Mouse (Mus musculus): Measurements from ENCODE around the gene Efcab5. TPM values are rescaled to one million over a fixed set of nuclear protein-coding genes. Genes with fewer than 3 reads are reported as not detected.

Gene Efcab5
- 0.38 and 0.79 TPM in 2 replicates for polyA plus RNA-seq (2015; fragmentation: Nextera tagmentation; extraction: Ambion mirVana)

DNA sequence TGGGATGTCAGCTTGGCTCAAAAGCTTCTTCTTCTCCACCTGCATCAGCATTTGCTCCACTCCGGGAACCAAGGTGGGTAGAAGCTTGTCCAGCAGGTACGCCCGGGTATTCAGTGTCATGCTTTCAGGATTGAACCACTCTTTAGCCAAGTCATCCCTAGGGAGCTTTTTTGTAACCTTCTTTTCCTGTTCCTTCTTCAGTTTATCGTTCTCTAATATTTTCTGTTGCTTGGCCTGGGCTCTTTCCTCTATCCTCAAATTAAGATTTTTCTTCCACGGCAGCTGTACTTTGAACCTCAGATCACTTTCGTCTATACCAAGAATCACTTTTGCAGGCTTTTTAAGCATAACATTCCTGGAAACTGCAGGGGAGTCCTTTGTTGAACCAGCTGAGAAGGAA, at the start of gene Efcab5:
TSS of gene Efcab5 (minus strand) at position 101 of the 400 bp plus-strand sequence.
- Histone ChIP-seq H3K36me3 (no peaks in the 10 kb centered on the region), H3K4me2 (replicated peaks) (no peak within 1 kb of the TSS), H3K4me1 (no peaks in the 10 kb centered on the region), H3K27ac (replicated peaks) (no peak within 1 kb of the TSS), H3K27me3 (no peaks in the 10 kb centered on the region), H3K9ac (no peak within 1 kb of the TSS), H3K9me3 (replicated peaks) (no peaks in the 10 kb centered on the region), H3K4me3 (replicated peaks) (no peak within 1 kb of the TSS)
- ATAC-seq (ENCODE audit: insufficient number of reproducible peaks, low FRiP score, low TSS enrichment, low read depth), result no peak
- whole genome bisulfite sequencing, result 68% methylated on average over 6 of the region's 6 CpGs

GRCm38 (mm10) chr11:77235267-77235666, 46.5 kb upstream of the Efcab5 start:
- Histone ChIP-seq H3K27ac (replicated peaks) (no peak overlapping the region), H3K9ac (no peak overlapping the region), H3K4me3 (replicated peaks) (no peak overlapping the region), H3K27me3 (no peaks in the 10 kb centered on the region), H3K36me3 (no peaks in the 10 kb centered on the region), H3K4me2 (replicated peaks) (no peak overlapping the region), H3K4me1 (no peaks in the 10 kb centered on the region), H3K9me3 (replicated peaks) (no peaks in the 10 kb centered on the region)
- WGBS, result 96% methylated on average over 1 of the region's 1 CpGs
- no peak for ATAC-seq (ENCODE audit: insufficient number of reproducible peaks, low FRiP score, low TSS enrichment, low read depth)

DNA sequence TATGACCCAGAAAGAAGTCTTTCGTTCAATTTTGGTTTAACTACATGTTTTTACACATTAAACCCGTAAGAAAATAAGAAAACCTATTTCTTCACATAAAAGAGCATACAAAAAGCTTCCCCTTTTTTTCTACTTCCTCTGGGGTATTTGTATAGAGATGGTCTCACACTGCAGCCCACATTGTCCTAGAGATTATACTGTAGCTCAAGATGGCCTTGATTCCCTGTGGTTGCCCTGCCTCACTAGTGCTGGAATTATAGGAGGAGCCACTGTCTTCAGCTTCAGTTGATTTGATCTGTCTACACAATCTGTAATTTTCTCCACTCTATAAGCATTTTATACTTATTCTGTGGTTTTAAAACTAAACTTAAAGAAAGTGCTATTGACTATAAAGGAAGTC, 42.7 kb upstream of the Efcab5 start:
- Histone ChIP-seq H3K27me3 (no peaks in the 10 kb centered on the region), H3K9ac (no peak overlapping the region), H3K4me1 (no peaks in the 10 kb centered on the region), H3K36me3 (no peaks in the 10 kb centered on the region), H3K4me3 (replicated peaks) (no peak overlapping the region), H3K27ac (replicated peaks) (no peak overlapping the region), H3K9me3 (replicated peaks) (no peaks in the 10 kb centered on the region), H3K4me2 (replicated peaks) (no peak overlapping the region)
- WGBS, result 89% methylated on average over 2 of the region's 2 CpGs
- no peak for ATAC-seq (ENCODE audit: insufficient number of reproducible peaks, low FRiP score, low TSS enrichment, low read depth)

DNA sequence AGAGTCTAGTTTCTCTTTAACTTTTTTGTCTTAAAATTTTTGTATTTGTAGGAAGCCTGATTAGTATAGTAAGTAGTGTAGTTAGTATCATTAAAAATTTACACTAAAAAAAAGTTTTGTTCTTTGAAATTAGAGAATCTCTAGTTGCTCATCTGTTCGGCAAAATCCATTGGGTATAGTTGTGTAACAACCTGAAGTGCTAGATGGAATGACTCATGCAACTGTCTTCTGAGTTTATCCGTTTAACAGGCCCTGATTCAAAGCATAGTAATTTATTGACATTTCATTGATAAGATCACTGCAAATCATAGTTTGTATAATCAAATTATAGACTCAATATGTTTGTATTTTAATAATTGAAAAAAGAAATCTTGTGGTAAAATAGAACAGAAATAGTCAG, 42.0 kb upstream of the Efcab5 start:
- H3K9ac ChIP-seq, result no peak overlapping the region
- 66% methylated on average over 2 of the region's 2 CpGs for WGBS
- ATAC-seq (ENCODE audit: insufficient number of reproducible peaks, low FRiP score, low TSS enrichment, low read depth), result no peak
- H3K4me2 ChIP-seq (replicated peaks), result no peak overlapping the region
- H3K4me3 ChIP-seq (replicated peaks), result no peak overlapping the region
- no peak overlapping the region for H3K27ac ChIP-seq (replicated peaks)
- no peaks in the 10 kb centered on the region for H3K9me3 ChIP-seq (replicated peaks)
- H3K4me1 ChIP-seq, result no peaks in the 10 kb centered on the region
- H3K27me3 ChIP-seq, result no peaks in the 10 kb centered on the region
- no peaks in the 10 kb centered on the region for H3K36me3 ChIP-seq

GRCm38 (mm10) chr11:77216761-77217130, 28.0 kb upstream of the Efcab5 start:
- peaks cover 4% of the 10 kb centered on the region; the same call in 1 of the 2 replicates for H3K4me1 ChIP-seq
- peak overlapping the region; percentile 81 for H3K9ac ChIP-seq
- peak overlapping the region; percentile 88 for H3K27ac ChIP-seq (replicated peaks)
- WGBS, result under 1% methylated on average over 11 of the region's 11 CpGs
- H3K4me3 ChIP-seq (replicated peaks), result peak overlapping the region; percentile 86
- no peaks in the 10 kb centered on the region for H3K27me3 ChIP-seq
- ATAC-seq (ENCODE audit: insufficient number of reproducible peaks, low FRiP score, low TSS enrichment, low read depth), result peak; percentile 37; the same call in 1 of the 2 replicates
- peak overlapping the region; percentile 80 for H3K4me2 ChIP-seq (replicated peaks)
- no peaks in the 10 kb centered on the region for H3K36me3 ChIP-seq
- no peaks in the 10 kb centered on the region for H3K9me3 ChIP-seq (replicated peaks)

- Histone ChIP-seq H3K9me3 (replicated peaks) (no peaks in the 10 kb centered on the region), H3K4me3 (replicated peaks) (peak within 1 kb of the TSS; percentile 86), H3K27ac (replicated peaks) (peak within 1 kb of the TSS; percentile 88), H3K4me2 (replicated peaks) (peak within 1 kb of the TSS; percentile 80), H3K4me1 (peaks cover 4% of the 10 kb centered on the region; the same call in 1 of the 2 replicates), H3K27me3 (no peaks in the 10 kb centered on the region), H3K36me3 (no peaks in the 10 kb centered on the region), H3K9ac (peak within 1 kb of the TSS; percentile 81)
- ATAC-seq (ENCODE audit: insufficient number of reproducible peaks, low FRiP score, low TSS enrichment, low read depth), result peak; percentile 85
- under 1% methylated on average over 71 of the region's 82 CpGs for WGBS
These were observed 27.4 kb upstream of the Efcab5 start, which contains the start of gene Ssh2 for GRCm38 (mm10) chr11:77215951-77216760. Gene Ssh2, plus strand, starts transcription at chr11:77216287.

- peaks cover 4% of the 10 kb centered on the region; the same call in 1 of the 2 replicates for H3K4me1 ChIP-seq
- H3K36me3 ChIP-seq, result no peaks in the 10 kb centered on the region
- H3K27ac ChIP-seq (replicated peaks), result peak overlapping the region; percentile 88
- H3K4me3 ChIP-seq (replicated peaks), result peak overlapping the region; percentile 86
- H3K27me3 ChIP-seq, result no peaks in the 10 kb centered on the region
- peak overlapping the region; percentile 81 for H3K9ac ChIP-seq
- no peak; the same call in 1 of the 2 replicates for ATAC-seq (ENCODE audit: insufficient number of reproducible peaks, low FRiP score, low TSS enrichment, low read depth)
- no peaks in the 10 kb centered on the region for H3K9me3 ChIP-seq (replicated peaks)
- WGBS, result 2% methylated on average over 11 of the region's 11 CpGs
- H3K4me2 ChIP-seq (replicated peaks), result peak overlapping the region; percentile 80
These were observed 26.7 kb upstream of the Efcab5 start for GRCm38 (mm10) chr11:77215483-77215882.

DNA sequence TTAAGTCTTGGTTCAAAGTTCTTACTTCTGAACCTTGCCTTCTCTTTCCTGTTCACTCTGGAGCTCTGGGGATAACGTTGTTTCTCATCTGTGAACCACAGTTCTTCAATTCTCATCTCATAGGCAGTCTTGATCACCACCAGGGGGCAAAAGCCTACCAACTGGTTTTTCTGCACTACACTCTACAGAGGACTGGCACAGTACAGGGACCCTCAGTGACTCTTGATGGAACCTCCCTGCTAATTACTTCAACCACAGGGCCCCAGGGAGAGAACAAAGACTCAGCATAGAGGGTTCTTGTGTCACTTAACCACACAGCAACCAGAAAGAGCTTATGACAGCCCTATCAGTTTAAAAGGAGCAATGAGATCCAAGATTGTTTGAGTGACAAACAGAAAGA, 26.0 kb upstream of the Efcab5 start:
- no peaks in the 10 kb centered on the region for H3K9me3 ChIP-seq (replicated peaks)
- no peak overlapping the region for H3K9ac ChIP-seq
- H3K36me3 ChIP-seq, result no peaks in the 10 kb centered on the region
- peak; percentile 73 for ATAC-seq (ENCODE audit: insufficient number of reproducible peaks, low FRiP score, low TSS enrichment, low read depth)
- H3K4me3 ChIP-seq (replicated peaks), result no peak overlapping the region
- 0% methylated on average over 1 of the region's 1 CpGs for WGBS
- no peaks in the 10 kb centered on the region for H3K27me3 ChIP-seq
- peaks cover 4% of the 10 kb centered on the region; the same call in 1 of the 2 replicates for H3K4me1 ChIP-seq
- H3K27ac ChIP-seq (replicated peaks), result no peak overlapping the region
- no peak overlapping the region for H3K4me2 ChIP-seq (replicated peaks)

GRCm38 (mm10) chr11:77214142-77214692, 25.4 kb upstream of the Efcab5 start:
- WGBS, result 77% methylated on average over 1 of the region's 1 CpGs
- H3K4me1 ChIP-seq, result peaks cover 4% of the 10 kb centered on the region; the same call in 1 of the 2 replicates
- H3K9me3 ChIP-seq (replicated peaks), result no peaks in the 10 kb centered on the region
- no peak overlapping the region for H3K9ac ChIP-seq
- ATAC-seq (ENCODE audit: insufficient number of reproducible peaks, low FRiP score, low TSS enrichment, low read depth), result no peak
- no peak overlapping the region for H3K4me3 ChIP-seq (replicated peaks)
- no peak overlapping the region for H3K27ac ChIP-seq (replicated peaks)
- no peak overlapping the region for H3K4me2 ChIP-seq (replicated peaks)
- no peaks in the 10 kb centered on the region for H3K27me3 ChIP-seq
- no peaks in the 10 kb centered on the region for H3K36me3 ChIP-seq

DNA sequence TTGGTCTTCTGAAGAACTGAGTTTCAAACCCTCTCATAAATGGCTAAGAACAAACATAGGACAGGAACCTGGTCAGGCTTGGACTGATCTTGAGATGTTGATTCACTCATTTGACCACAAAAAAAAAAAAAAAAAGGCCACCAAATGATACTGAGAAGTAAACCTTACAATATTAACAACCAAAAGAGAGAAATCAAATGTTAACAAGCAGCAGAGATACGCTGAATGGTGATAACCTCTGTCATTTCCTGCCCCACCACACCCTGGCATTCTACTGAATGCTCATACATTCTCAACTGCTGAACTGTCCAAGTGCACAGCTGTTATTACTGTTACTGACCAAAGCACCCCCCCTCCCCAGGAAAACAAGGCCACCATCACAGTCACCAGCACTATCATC, 11.9 kb upstream of the Efcab5 start:
- ATAC-seq (ENCODE audit: insufficient number of reproducible peaks, low FRiP score, low TSS enrichment, low read depth), result no peak
- 69% methylated on average over 1 of the region's 1 CpGs for WGBS
- no peaks in the 10 kb centered on the region for H3K4me1 ChIP-seq

GRCm38 (mm10) chr11:77199636-77200035, 10.9 kb upstream of the Efcab5 start:
- no peak overlapping the region for H3K4me2 ChIP-seq (replicated peaks)
- H3K9me3 ChIP-seq (replicated peaks), result no peaks in the 10 kb centered on the region
- H3K27me3 ChIP-seq, result no peaks in the 10 kb centered on the region
- no peaks in the 10 kb centered on the region for H3K4me1 ChIP-seq
- 51% methylated on average over 4 of the region's 4 CpGs for WGBS
- no peak overlapping the region for H3K27ac ChIP-seq (replicated peaks)
- no peak for ATAC-seq (ENCODE audit: insufficient number of reproducible peaks, low FRiP score, low TSS enrichment, low read depth)
- H3K9ac ChIP-seq, result no peak overlapping the region
- H3K36me3 ChIP-seq, result no peaks in the 10 kb centered on the region
- no peak overlapping the region for H3K4me3 ChIP-seq (replicated peaks)

More for the DNA sequence above, 11.9 kb upstream of the Efcab5 start:
- Histone ChIP-seq H3K9ac (no peak overlapping the region), H3K4me3 (replicated peaks) (no peak overlapping the region), H3K4me2 (replicated peaks) (no peak overlapping the region), H3K36me3 (no peaks in the 10 kb centered on the region), H3K27ac (replicated peaks) (no peak overlapping the region), H3K27me3 (no peaks in the 10 kb centered on the region), H3K9me3 (replicated peaks) (no peaks in the 10 kb centered on the region)

Measured in embryonic facial prominence, embryonic 15.5 days (tissue).